ENCODE assay signal across 8 mouse cellular contexts in the genomic region with DNA sequence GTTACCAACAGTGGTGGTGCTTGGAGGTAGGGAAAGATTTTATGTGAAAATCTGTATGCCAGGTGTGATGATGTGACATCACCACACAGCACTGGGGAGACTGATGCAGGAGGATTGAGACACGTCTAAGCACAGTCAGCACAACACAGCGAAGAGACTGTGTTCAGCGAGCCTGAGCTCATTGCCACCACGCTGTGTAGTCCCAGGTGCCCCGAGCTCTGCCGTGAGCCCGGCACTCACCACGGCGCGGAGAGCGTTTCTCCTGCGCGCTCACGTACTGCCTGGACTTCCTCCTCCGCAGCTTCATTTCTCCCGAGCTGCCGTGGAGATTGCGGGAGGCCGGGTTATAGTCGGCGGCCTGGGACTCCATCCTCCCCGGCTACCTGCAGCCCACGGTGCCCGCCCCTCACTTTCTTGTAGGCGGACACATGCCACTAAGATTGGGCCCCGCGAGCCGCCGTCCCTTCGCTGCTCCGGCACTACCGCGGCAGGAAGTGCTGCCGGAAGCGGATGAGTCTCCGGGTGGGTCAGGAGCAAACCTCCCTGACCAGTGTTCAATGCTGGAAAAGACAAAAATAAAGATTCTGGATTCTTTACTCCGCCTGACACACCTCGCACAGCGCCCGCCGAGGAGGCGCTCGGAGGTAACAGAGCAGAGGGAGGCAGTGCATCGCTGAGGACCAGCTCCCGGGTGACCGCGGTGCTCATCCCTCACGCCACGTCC. TPM values are rescaled to one million over a fixed set of nuclear protein-coding genes. Genes with fewer than 3 reads are reported as not detected.
A peak's percentile ranks its signal among the peaks of the same experiment; 100 is the strongest.
DNase-seq lines count a peak whose midpoint lies in the region; ATAC-seq and TF ChIP-seq lines count a peak whose summit lies in the region.

No protein-coding gene starts in this region.

- no peak for TF ChIP-seq CTCF in bone marrow macrophage, adult 2 months (IDR thresholded peaks at IDR 0.05; ENCODE audit: low read depth, low read length)
- no peak for TF ChIP-seq CTCF in spleen, adult 2 months (IDR thresholded peaks at IDR 0.05; ENCODE audit: extremely low read depth, insufficient read depth, insufficient read length, insufficient replicate concordance)

- peak overlapping the region; percentile 53 for H3K27ac ChIP-seq in bone marrow macrophage, adult 2 months (ENCODE audit: insufficient read depth, low read depth, low read length)
- H3K27ac ChIP-seq in embryonic facial prominence, embryonic 15.5 days (replicated peaks): peak overlapping the region; percentile 85
- H3K27ac ChIP-seq in kidney, embryonic 14.5 days (ENCODE audit: low read depth, low read length): peak overlapping the region; percentile 39; the same call in 1 of the 2 replicates
- H3K27ac ChIP-seq in limb, embryonic 14.5 days (replicated peaks; ENCODE audit: low read depth, low read length): peak overlapping the region; percentile 72
- peak overlapping the region; percentile 87 for H3K27ac ChIP-seq in midbrain, embryonic 16.5 days (ENCODE audit: low read length)
- H3K27ac ChIP-seq in spleen, adult 2 months (ENCODE audit: insufficient read depth, low read length): peak overlapping the region; percentile 73

- peak overlapping the region; percentile 67 for H3K4me2 ChIP-seq in embryonic facial prominence, embryonic 15.5 days (replicated peaks)
- peak overlapping the region; percentile 74 for H3K4me2 ChIP-seq in kidney, embryonic 14.5 days (replicated peaks; ENCODE audit: low read depth, low read length)
- H3K4me2 ChIP-seq in limb, embryonic 14.5 days (replicated peaks; ENCODE audit: low read depth, low read length, severe bottlenecking): peak overlapping the region; percentile 90
- H3K4me2 ChIP-seq in midbrain, embryonic 16.5 days (ENCODE audit: low read length): peak overlapping the region; percentile 85

- no peaks in the 10 kb centered on the region for H3K36me3 ChIP-seq in embryonic facial prominence, embryonic 15.5 days
- no peaks in the 10 kb centered on the region; the same call in 1 of the 2 replicates for H3K36me3 ChIP-seq in kidney, embryonic 14.5 days (ENCODE audit: control insufficient read depth, insufficient read depth, low read length)
- H3K36me3 ChIP-seq in limb, embryonic 14.5 days (ENCODE audit: control insufficient read depth, insufficient read depth, low read length): peaks cover 10% of the 10 kb centered on the region
- H3K36me3 ChIP-seq in midbrain, embryonic 16.5 days (ENCODE audit: control insufficient read depth, insufficient read depth, low read length): no peaks in the 10 kb centered on the region
- no peaks in the 10 kb centered on the region for H3K36me3 ChIP-seq in spleen, adult 2 months (ENCODE audit: control insufficient read depth, insufficient read depth, low read length)

- peak; percentile 88 for ATAC-seq in embryonic facial prominence, embryonic 15.5 days (ENCODE audit: insufficient number of reproducible peaks, low FRiP score, low TSS enrichment, low read depth)
- ATAC-seq in kidney, embryonic 14.5 days (ENCODE audit: low FRiP score, low TSS enrichment): peak; percentile 84
- ATAC-seq in limb, embryonic 14.5 days (ENCODE audit: low FRiP score, low read depth): peak; percentile 86
- ATAC-seq in midbrain, embryonic 16.5 days: peak; percentile 94

- peak; percentile 60 for TF ChIP-seq POLR2A in bone marrow macrophage, adult 2 months (IDR thresholded peaks at IDR 0.05; ENCODE audit: borderline replicate concordance, low read depth, low read length)
- peak; percentile 78; the same call in 1 of the 2 replicates for TF ChIP-seq POLR2A in limb, embryonic 14.5 days (IDR thresholded peaks at IDR 0.05; ENCODE audit: borderline replicate concordance, extremely low read depth, insufficient read depth, insufficient read length)
- TF ChIP-seq POLR2A in spleen, adult 2 months (IDR thresholded peaks at IDR 0.05; ENCODE audit: low read depth, low read length): peak; percentile 34

- peak; percentile 88 to 89 for DNase-seq in B cell, adult 2 months
- peak; percentile 89 for DNase-seq in heart, adult 9 months (ENCODE audit: low spot score in 2 of 2)
- peak; percentile 93 for DNase-seq in limb, embryonic 14.5 days (ENCODE audit: low spot score)
- peak; percentile 69 to 94 for DNase-seq in spleen, adult 2 months (ENCODE audit: low read depth in 1 of 2, low spot score in 2 of 2)

- peak overlapping the region; percentile 78 for H3K4me3 ChIP-seq in bone marrow macrophage, adult 2 months (ENCODE audit: insufficient read depth, low read length)
- peak overlapping the region; percentile 75 for H3K4me3 ChIP-seq in embryonic facial prominence, embryonic 15.5 days (replicated peaks)
- H3K4me3 ChIP-seq in kidney, embryonic 14.5 days (ENCODE audit: low read length): peak overlapping the region; percentile 72
- H3K4me3 ChIP-seq in limb, embryonic 14.5 days (replicated peaks; ENCODE audit: low read length): peak overlapping the region; percentile 78
- peak overlapping the region; percentile 64 for H3K4me3 ChIP-seq in midbrain, embryonic 16.5 days (ENCODE audit: low read depth, low read length)
- peak overlapping the region; percentile 94 for H3K4me3 ChIP-seq in spleen, adult 2 months (ENCODE audit: extremely low read depth, insufficient read depth, insufficient read length)

- H3K9me3 ChIP-seq in embryonic facial prominence, embryonic 15.5 days (replicated peaks): no peaks in the 10 kb centered on the region
- H3K9me3 ChIP-seq in kidney, embryonic 14.5 days (ENCODE audit: control insufficient read depth, low read length): no peaks in the 10 kb centered on the region
- no peaks in the 10 kb centered on the region for H3K9me3 ChIP-seq in limb, embryonic 14.5 days (ENCODE audit: control insufficient read depth, low read length)
- H3K9me3 ChIP-seq in midbrain, embryonic 16.5 days (replicated peaks; ENCODE audit: control insufficient read depth, low read length, poor library complexity, severe bottlenecking): no peaks in the 10 kb centered on the region

- no peaks in the 10 kb centered on the region for H3K27me3 ChIP-seq in embryonic facial prominence, embryonic 15.5 days
- H3K27me3 ChIP-seq in kidney, embryonic 14.5 days (ENCODE audit: control insufficient read depth, insufficient read depth, low read length): no peaks in the 10 kb centered on the region
- no peaks in the 10 kb centered on the region for H3K27me3 ChIP-seq in limb, embryonic 14.5 days (ENCODE audit: control insufficient read depth, insufficient read depth, low read length)
- H3K27me3 ChIP-seq in midbrain, embryonic 16.5 days (ENCODE audit: control insufficient read depth, insufficient read depth, low read depth, low read length): no peaks in the 10 kb centered on the region
- H3K27me3 ChIP-seq in spleen, adult 2 months (ENCODE audit: control insufficient read depth, insufficient read depth, low read length): no peaks in the 10 kb centered on the region

- under 1% methylated on average over 49 of the region's 49 CpGs for WGBS in embryonic facial prominence, embryonic 15.5 days
- WGBS in kidney, embryonic 14.5 days: 0% methylated on average over 49 of the region's 49 CpGs
- WGBS in limb, embryonic 14.5 days: under 1% methylated on average over 49 of the region's 49 CpGs
- under 1% methylated on average over 49 of the region's 49 CpGs for WGBS in midbrain, embryonic 16.5 days
- WGBS in spleen, adult 2 months: under 1% methylated on average over 49 of the region's 49 CpGs

- H3K9ac ChIP-seq in embryonic facial prominence, embryonic 15.5 days: peak overlapping the region; percentile 80
- peak overlapping the region; percentile 70 for H3K9ac ChIP-seq in kidney, embryonic 14.5 days (ENCODE audit: low read depth, low read length)
- peak overlapping the region; percentile 83 for H3K9ac ChIP-seq in limb, embryonic 14.5 days (ENCODE audit: low read depth, low read length, severe bottlenecking)
- peak overlapping the region; percentile 76 for H3K9ac ChIP-seq in midbrain, embryonic 16.5 days (ENCODE audit: low read depth, low read length)

- H3K4me1 ChIP-seq in bone marrow macrophage, adult 2 months (ENCODE audit: control insufficient read depth, insufficient read depth, low read length): peaks cover 3% of the 10 kb centered on the region
- H3K4me1 ChIP-seq in embryonic facial prominence, embryonic 15.5 days: peaks cover 23% of the 10 kb centered on the region
- peaks cover 7% of the 10 kb centered on the region for H3K4me1 ChIP-seq in kidney, embryonic 14.5 days (ENCODE audit: control insufficient read depth, insufficient read depth, low read length)
- H3K4me1 ChIP-seq in limb, embryonic 14.5 days (ENCODE audit: control insufficient read depth, insufficient read depth, low read length): peaks cover 15% of the 10 kb centered on the region
- peaks cover 16% of the 10 kb centered on the region for H3K4me1 ChIP-seq in midbrain, embryonic 16.5 days (ENCODE audit: control insufficient read depth, insufficient read depth, low read length)
- H3K4me1 ChIP-seq in spleen, adult 2 months (ENCODE audit: control insufficient read depth, insufficient read depth, insufficient read length): peaks cover 3% of the 10 kb centered on the region; the same call in 1 of the 2 replicates

RNA-seq across cellular contexts. Expression of a gene that starts 0.8 kb away (rescaled TPM):
- 12.6 and 15.3 TPM in 2 replicates for polyA plus RNA-seq in bone marrow macrophage, adult 2 months (2012; ENCODE audit: insufficient read depth, insufficient read length, missing spikeins)
- polyA plus RNA-seq in embryonic facial prominence, embryonic 15.5 days (2015; fragmentation: Nextera tagmentation; extraction: Ambion mirVana): 12.0 and 15.0 TPM in 2 replicates
- polyA plus RNA-seq in kidney, embryonic 14.5 days (2014; fragmentation: Nextera tagmentation; extraction: Ambion mirVana): 12.7 and 18.9 TPM in 2 replicates
- 20.8 and 23.1 TPM in 2 replicates for polyA plus RNA-seq in limb, embryonic 14.5 days (2012; rRNA removed)
- polyA plus RNA-seq in limb, embryonic 14.5 days (2014; fragmentation: Nextera tagmentation; extraction: Ambion mirVana): 15.2 and 17.2 TPM in 2 replicates
- polyA plus RNA-seq in midbrain, embryonic 16.5 days (2015; fragmentation: Nextera tagmentation; extraction: Ambion mirVana): 14.9 and 18.6 TPM in 2 replicates
- 6.8 and 8.3 TPM in 2 replicates for polyA plus RNA-seq in spleen, adult 2 months (2012; rRNA removed)

RNA-seq across cellular contexts. Expression of a gene that starts 5.3 kb away (rescaled TPM):
- polyA plus RNA-seq in bone marrow macrophage, adult 2 months (2012; ENCODE audit: insufficient read depth, insufficient read length, missing spikeins): 2.6 and 3.0 TPM in 2 replicates
- polyA plus RNA-seq in embryonic facial prominence, embryonic 15.5 days (2015; fragmentation: Nextera tagmentation; extraction: Ambion mirVana): 9.5 and 10.9 TPM in 2 replicates
- polyA plus RNA-seq in kidney, embryonic 14.5 days (2014; fragmentation: Nextera tagmentation; extraction: Ambion mirVana): 1.2 and 1.3 TPM in 2 replicates
- 4.5 and 5.7 TPM in 2 replicates for polyA plus RNA-seq in limb, embryonic 14.5 days (2012; rRNA removed)
- 2.8 and 3.3 TPM in 2 replicates for polyA plus RNA-seq in limb, embryonic 14.5 days (2014; fragmentation: Nextera tagmentation; extraction: Ambion mirVana)
- polyA plus RNA-seq in midbrain, embryonic 16.5 days (2015; fragmentation: Nextera tagmentation; extraction: Ambion mirVana): 3.3 and 3.6 TPM in 2 replicates
- 6.0 and 7.0 TPM in 2 replicates for polyA plus RNA-seq in spleen, adult 2 months (2012; rRNA removed)

RNA-seq across cellular contexts. Expression of a gene that starts 54.2 kb away (rescaled TPM):
- polyA plus RNA-seq in bone marrow macrophage, adult 2 months (2012; ENCODE audit: insufficient read depth, insufficient read length, missing spikeins): 91.6 and 95.8 TPM in 2 replicates
- 39.1 and 39.4 TPM in 2 replicates for polyA plus RNA-seq in embryonic facial prominence, embryonic 15.5 days (2015; fragmentation: Nextera tagmentation; extraction: Ambion mirVana)
- polyA plus RNA-seq in kidney, embryonic 14.5 days (2014; fragmentation: Nextera tagmentation; extraction: Ambion mirVana): 17.1 and 29.7 TPM in 2 replicates
- 12.3 and 14.6 TPM in 2 replicates for polyA plus RNA-seq in limb, embryonic 14.5 days (2012; rRNA removed)
- 28.1 and 28.3 TPM in 2 replicates for polyA plus RNA-seq in limb, embryonic 14.5 days (2014; fragmentation: Nextera tagmentation; extraction: Ambion mirVana)
- polyA plus RNA-seq in midbrain, embryonic 16.5 days (2015; fragmentation: Nextera tagmentation; extraction: Ambion mirVana): 51.8 and 52.3 TPM in 2 replicates
- polyA plus RNA-seq in spleen, adult 2 months (2012; rRNA removed): 5.3 and 6.5 TPM in 2 replicates

RNA-seq across cellular contexts. Expression of a gene that starts 54.2 kb away (rescaled TPM):
- polyA plus RNA-seq in bone marrow macrophage, adult 2 months (2012; ENCODE audit: insufficient read depth, insufficient read length, missing spikeins): 6.8 and 7.7 TPM in 2 replicates
- polyA plus RNA-seq in embryonic facial prominence, embryonic 15.5 days (2015; fragmentation: Nextera tagmentation; extraction: Ambion mirVana): 27.9 and 35.2 TPM in 2 replicates
- 19.3 and 27.5 TPM in 2 replicates for polyA plus RNA-seq in kidney, embryonic 14.5 days (2014; fragmentation: Nextera tagmentation; extraction: Ambion mirVana)
- 8.1 and 9.9 TPM in 2 replicates for polyA plus RNA-seq in limb, embryonic 14.5 days (2012; rRNA removed)
- 8.8 and 10.7 TPM in 2 replicates for polyA plus RNA-seq in limb, embryonic 14.5 days (2014; fragmentation: Nextera tagmentation; extraction: Ambion mirVana)
- 24.2 and 24.9 TPM in 2 replicates for polyA plus RNA-seq in midbrain, embryonic 16.5 days (2015; fragmentation: Nextera tagmentation; extraction: Ambion mirVana)
- polyA plus RNA-seq in spleen, adult 2 months (2012; rRNA removed): 1.8 and 2.3 TPM in 2 replicates

Comparison
In these comparisons a context has a peak if more than half of its experiments do, and no peak if none do; other contexts are left out.
1. Peak in every context shown above with its lines: DNase-seq, ATAC-seq, H3K4me3 ChIP-seq and H3K27ac ChIP-seq.